Mouse (Mus musculus) neural tube, embryonic 11.5 days (tissue): ENCODE data around the gene Mapk6. TPM values are rescaled to one million over a fixed set of nuclear protein-coding genes. Genes with fewer than 3 reads are reported as not detected.

Experiments used
- ATAC-seq: fragments of 200-750 bp; cut with Nextera tagmentation; 2 replicates; pipeline ENCODE4 v1.8.0; 2017; ENCODE audit warnings: moderate number of reproducible peaks, mild to moderate bottlenecking, moderate TSS enrichment, moderate library complexity; ENCODE audit not compliant: insufficient read depth, low FRiP score, low TSS enrichment
- DNase-seq: peaks from one replicate; pipeline ENCODE4 v3.0.0-alpha.2; 2015; ENCODE audit warnings: low spot score
- H3K27ac ChIP-seq: fragments of 300-500 bp; sonication (generic); 2 replicates; pipeline ENCODE4 v1.5.1; 2014; ENCODE audit warnings: low read depth, mild to moderate bottlenecking, low read length
- H3K27me3 ChIP-seq: fragments of 300-500 bp; sonication (generic); 2 replicates; pipeline ENCODE4 v1.6.1; 2014; ENCODE audit warnings: mild to moderate bottlenecking, low read length, mixed read lengths; ENCODE audit not compliant: control insufficient read depth, insufficient read depth
- H3K36me3 ChIP-seq: fragments of 300-500 bp; sonication (generic); 2 replicates; pipeline ENCODE4 v1.6.1; 2014; ENCODE audit warnings: mild to moderate bottlenecking, low read length, moderate library complexity, mixed read lengths; ENCODE audit not compliant: control insufficient read depth, insufficient read depth
- H3K4me1 ChIP-seq: fragments of 300-500 bp; sonication (generic); 2 replicates; pipeline ENCODE4 v1.6.1; 2014; ENCODE audit warnings: low read length, mixed read lengths; ENCODE audit not compliant: control insufficient read depth, insufficient read depth
- H3K4me2 ChIP-seq: fragments of 300-500 bp; sonication (generic); 2 replicates; pipeline ENCODE4 v1.6.1; 2014; ENCODE audit warnings: low read depth, mild to moderate bottlenecking, moderate library complexity
- H3K4me3 ChIP-seq: fragments of 300-500 bp; sonication (generic); 2 replicates; pipeline ENCODE4 v1.5.1; 2014; ENCODE audit warnings: low read depth, low read length
- H3K9ac ChIP-seq: fragments of 300-500 bp; sonication (generic); 2 replicates; pipeline ENCODE4 v1.6.1; 2014; ENCODE audit warnings: mild to moderate bottlenecking, low read length
- H3K9me3 ChIP-seq: fragments of 300-500 bp; sonication (generic); 2 replicates; pipeline ENCODE4 v1.6.1; 2016; ENCODE audit warnings: low read length; ENCODE audit not compliant: control insufficient read depth
- WGBS: fragments of 180-500 bp; shearing (Covaris S2); extraction: QIAGEN DNeasy Blood & Tissue Kit; methylation state at CpG from one replicate; pipeline ENCODE4 v1.1.7; 2014; 5-methylcytosine and 5-hydroxymethylcytosine counted together
- polyA plus RNA-seq: library from polyadenylated mRNA; unstranded; fragments of >200 nt; fragmentation: Nextera tagmentation; extraction: Ambion mirVana; gene quantifications from 2 replicates; pipeline ENCODE4 v1.2.1, GENCODE M21; 2014

Gene Mapk6
- polyA plus RNA-seq, 1 experiment from 2014 or later = 213 TPM

DNA sequence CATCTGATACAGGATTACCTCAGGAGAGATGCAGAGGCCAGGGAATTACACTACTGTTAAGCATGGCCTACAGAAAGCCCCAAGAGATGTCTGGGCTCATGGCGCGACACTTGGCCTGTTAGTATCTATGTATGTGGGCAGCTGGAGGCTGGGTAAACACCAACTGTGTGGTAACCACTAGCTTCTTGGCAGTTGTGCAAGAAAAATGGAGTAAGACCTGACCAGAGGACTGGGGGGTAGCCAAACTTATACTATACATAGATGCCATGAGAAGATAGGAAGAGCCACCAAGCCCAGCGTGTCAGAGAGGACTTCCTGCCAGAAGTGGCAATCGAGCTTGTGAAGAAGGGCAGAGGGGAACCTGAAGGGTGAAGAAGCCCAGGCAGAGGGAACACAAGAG is 47.6 kb downstream of the Mapk6 start:
- WGBS = 92% methylated on average over 4 of the region's 4 CpGs
- no peak for ATAC-seq

DNA sequence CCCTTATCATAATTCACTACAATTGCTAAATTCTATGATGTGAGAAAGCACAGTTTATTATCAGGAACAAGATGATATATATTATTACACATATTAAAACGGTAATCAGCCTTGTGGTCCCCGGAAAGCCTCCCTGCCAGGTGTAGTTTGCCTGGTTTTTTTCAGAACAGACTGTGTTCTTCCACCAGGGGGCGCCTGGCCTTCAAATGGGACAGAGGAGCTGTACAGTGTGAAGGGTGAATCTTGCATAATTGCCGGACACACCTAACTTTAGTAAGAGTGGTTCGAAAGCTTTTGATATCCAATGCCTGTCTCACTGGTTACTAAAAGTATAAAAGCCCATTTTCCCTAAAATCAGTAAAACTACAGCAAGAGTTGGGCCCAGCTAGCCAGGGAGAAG is 48.1 kb downstream of the Mapk6 start:
- ATAC-seq = peak; percentile 38; the same call in 1 of the 2 replicates
- peak; percentile 57 for DNase-seq
- Histone ChIP-seq H3K4me3 (no peak overlapping the region), H3K27me3 (no peaks in the 10 kb centered on the region), H3K4me2 (no peak overlapping the region), H3K9ac (no peak overlapping the region), H3K36me3 (no peaks in the 10 kb centered on the region), H3K27ac (no peak overlapping the region), H3K4me1 (no peaks in the 10 kb centered on the region), H3K9me3 (no peaks in the 10 kb centered on the region)
- WGBS = 46% methylated on average over 5 of the region's 5 CpGs

More for the DNA sequence above, 47.6 kb downstream of the Mapk6 start:
- H3K4me3 ChIP-seq = no peak overlapping the region
- H3K9me3 ChIP-seq = no peaks in the 10 kb centered on the region
- H3K27me3 ChIP-seq = no peaks in the 10 kb centered on the region
- DNase-seq = no peak
- H3K36me3 ChIP-seq = no peaks in the 10 kb centered on the region
- no peak overlapping the region for H3K4me2 ChIP-seq
- no peak overlapping the region for H3K27ac ChIP-seq
- no peaks in the 10 kb centered on the region for H3K4me1 ChIP-seq
- no peak overlapping the region for H3K9ac ChIP-seq

DNA sequence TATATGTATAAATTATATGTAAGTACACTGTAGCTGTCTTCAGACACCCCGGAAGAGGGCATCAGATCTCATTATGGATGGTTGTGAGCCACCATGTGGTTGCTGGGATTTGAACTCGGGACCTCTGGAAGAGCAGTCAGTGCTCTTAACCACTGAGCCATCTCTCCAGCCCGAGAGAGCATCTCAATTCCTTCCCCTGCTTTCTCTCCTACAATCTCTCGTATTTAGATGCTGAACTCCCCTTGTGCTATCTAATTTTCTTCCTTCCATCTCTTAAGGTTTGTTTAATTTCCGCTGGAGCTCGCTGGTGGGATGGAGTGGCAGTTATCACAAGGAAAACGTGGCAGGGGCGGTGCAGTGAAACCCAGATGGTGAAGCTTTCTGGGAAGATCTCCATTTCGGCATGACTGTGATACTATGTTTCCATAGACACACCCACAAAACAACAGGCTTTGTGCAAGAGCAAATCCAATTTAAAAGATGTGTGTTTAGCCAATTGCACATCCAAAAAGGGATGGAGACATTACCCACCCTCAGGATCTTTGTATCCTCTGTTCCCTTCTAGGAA is 52.6 kb downstream of the Mapk6 start:
- Histone ChIP-seq H3K9me3 (no peaks in the 10 kb centered on the region), H3K4me1 (no peaks in the 10 kb centered on the region), H3K36me3 (no peaks in the 10 kb centered on the region), H3K27me3 (no peaks in the 10 kb centered on the region), H3K4me3 (no peak overlapping the region), H3K27ac (no peak overlapping the region), H3K4me2 (no peak overlapping the region), H3K9ac (no peak overlapping the region)
- ATAC-seq (no peak), DNase-seq (no peak)
- WGBS = 80% methylated on average over 9 of the region's 9 CpGs

DNA sequence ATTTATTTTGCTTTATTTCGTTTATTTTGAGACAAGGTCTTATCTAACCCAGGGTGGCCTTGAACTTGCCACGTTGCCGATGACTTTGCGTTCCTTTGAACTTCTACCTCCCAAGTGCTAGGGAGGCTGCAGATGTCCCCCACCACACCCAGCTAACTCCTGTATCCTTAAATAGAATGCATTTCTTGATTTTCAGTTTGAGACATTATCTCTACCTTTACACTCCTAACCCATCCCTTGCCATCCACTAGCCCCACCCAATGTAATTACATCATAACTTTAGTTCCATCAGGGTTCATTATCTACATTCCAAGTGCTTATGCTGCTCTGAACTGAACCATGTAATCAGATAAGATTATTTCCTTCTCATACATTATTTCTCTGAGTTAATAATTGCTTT is 54.0 kb downstream of the Mapk6 start:
- Histone ChIP-seq H3K9ac (no peak overlapping the region), H3K4me3 (no peak overlapping the region), H3K36me3 (no peaks in the 10 kb centered on the region), H3K4me1 (no peaks in the 10 kb centered on the region), H3K4me2 (no peak overlapping the region), H3K9me3 (no peaks in the 10 kb centered on the region), H3K27me3 (no peaks in the 10 kb centered on the region), H3K27ac (no peak overlapping the region)
- 89% methylated on average over 4 of the region's 4 CpGs for WGBS
- no peak for ATAC-seq
- no peak for DNase-seq

DNA sequence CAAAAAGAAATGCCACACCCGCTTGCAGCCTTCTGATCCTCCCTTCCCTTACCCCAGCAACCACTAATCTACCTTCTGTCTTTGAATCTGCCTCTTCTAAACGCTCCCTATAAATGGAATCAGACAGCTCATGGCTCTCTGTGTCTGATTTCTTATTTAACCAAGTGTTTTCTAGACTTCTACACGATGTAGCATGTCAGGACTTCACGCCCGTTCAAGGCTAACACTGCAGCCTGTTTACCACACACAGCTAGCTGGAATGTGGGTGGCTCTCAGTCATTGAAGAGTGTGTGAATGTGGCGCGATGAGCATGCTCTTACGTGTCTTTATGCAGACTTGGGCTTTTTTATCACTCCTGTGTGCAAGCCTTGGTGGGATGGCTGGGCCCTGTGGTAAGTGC is 56.7 kb downstream of the Mapk6 start:
- no peaks in the 10 kb centered on the region for H3K9me3 ChIP-seq
- H3K27ac ChIP-seq = no peak overlapping the region
- no peak overlapping the region for H3K4me2 ChIP-seq
- no peaks in the 10 kb centered on the region for H3K4me1 ChIP-seq
- H3K4me3 ChIP-seq = no peak overlapping the region
- WGBS = 77% methylated on average over 8 of the region's 8 CpGs
- H3K9ac ChIP-seq = no peak overlapping the region
- no peaks in the 10 kb centered on the region for H3K36me3 ChIP-seq
- DNase-seq (no peak), ATAC-seq (no peak)
- no peaks in the 10 kb centered on the region for H3K27me3 ChIP-seq

DNA sequence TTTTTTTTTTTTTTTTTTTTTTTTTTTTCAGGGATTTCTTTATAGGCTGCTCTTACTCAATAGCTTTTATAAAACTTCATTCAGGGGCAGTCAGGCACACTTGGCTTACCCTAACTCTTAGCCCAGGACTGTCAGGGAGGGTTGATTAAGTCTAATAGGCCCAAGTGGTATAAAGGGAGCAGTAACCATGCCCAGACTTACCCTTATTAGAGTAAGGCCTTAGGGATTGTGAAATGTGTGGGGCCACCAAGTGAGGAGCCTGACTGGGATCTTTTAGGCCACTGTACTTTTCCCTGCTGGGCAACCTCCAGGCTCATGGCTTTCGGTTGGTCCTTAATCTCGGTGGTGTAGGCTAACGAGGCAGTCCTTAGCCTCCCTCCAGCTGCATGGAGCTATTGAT is 61.2 kb downstream of the Mapk6 start:
- Histone ChIP-seq H3K27me3 (no peaks in the 10 kb centered on the region), H3K4me1 (no peaks in the 10 kb centered on the region), H3K27ac (no peak overlapping the region), H3K9me3 (no peaks in the 10 kb centered on the region), H3K36me3 (no peaks in the 10 kb centered on the region), H3K9ac (no peak overlapping the region), H3K4me2 (no peak overlapping the region), H3K4me3 (no peak overlapping the region)
- WGBS = 86% methylated on average over 3 of the region's 3 CpGs
- ATAC-seq = no peak
- no peak for DNase-seq

DNA sequence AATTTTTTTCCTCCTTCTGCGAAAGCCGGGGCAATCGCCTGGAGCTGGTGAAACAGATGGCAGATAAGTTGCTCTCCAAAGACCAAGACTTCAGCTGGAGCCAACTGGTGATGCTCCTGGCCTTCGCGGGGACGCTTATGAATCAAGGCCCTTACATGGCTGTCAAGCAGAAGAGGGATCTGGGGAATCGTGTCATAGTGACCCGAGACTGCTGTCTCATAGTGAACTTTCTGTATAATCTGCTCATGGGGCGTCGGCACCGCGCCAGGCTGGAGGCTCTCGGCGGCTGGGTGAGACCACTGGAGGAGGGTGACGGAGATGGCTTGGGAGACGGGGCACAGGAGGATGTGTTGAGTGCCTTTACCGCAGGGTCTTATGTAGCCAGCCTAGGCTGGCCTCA is 61.7 kb downstream of the Mapk6 start:
- no peaks in the 10 kb centered on the region for H3K9me3 ChIP-seq
- no peak for ATAC-seq
- no peak overlapping the region for H3K4me3 ChIP-seq
- no peak overlapping the region for H3K4me2 ChIP-seq
- H3K27ac ChIP-seq = no peak overlapping the region
- no peaks in the 10 kb centered on the region for H3K4me1 ChIP-seq
- no peak for DNase-seq
- no peak overlapping the region for H3K9ac ChIP-seq
- H3K27me3 ChIP-seq = no peaks in the 10 kb centered on the region
- 90% methylated on average over 17 of the region's 17 CpGs for whole genome bisulfite sequencing
- no peaks in the 10 kb centered on the region for H3K36me3 ChIP-seq

DNA sequence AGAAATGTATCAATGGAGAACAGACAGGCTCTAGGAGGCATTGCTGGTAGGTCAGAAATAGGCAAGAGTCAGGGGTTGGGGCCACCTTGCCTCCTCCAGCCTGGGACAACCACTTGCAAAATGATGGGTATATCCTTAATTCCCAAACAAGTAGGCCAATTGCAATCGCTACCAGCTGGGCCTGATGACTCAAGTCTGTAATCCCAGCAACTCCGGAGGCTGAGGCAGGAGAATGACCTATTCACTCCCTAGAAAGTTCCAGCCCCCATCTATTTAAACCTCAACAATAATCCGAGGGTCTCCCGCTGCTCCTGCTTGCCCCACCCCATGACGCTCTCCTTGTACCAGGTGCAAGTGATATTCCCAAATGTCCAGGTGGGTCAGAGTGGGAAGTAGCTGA is 62.3 kb downstream of the Mapk6 start, which contains the start of gene Bcl2l10:
TSS of gene Bcl2l10 (plus strand) at position 301 of the 400 bp plus-strand sequence.
- H3K36me3 ChIP-seq = no peaks in the 10 kb centered on the region
- no peaks in the 10 kb centered on the region for H3K4me1 ChIP-seq
- ATAC-seq = no peak
- WGBS = 94% methylated on average over 5 of the region's 5 CpGs
- H3K27me3 ChIP-seq = no peaks in the 10 kb centered on the region
- H3K27ac ChIP-seq = no peak within 1 kb of the TSS
- no peak within 1 kb of the TSS for H3K9ac ChIP-seq
- DNase-seq = no peak
- H3K4me2 ChIP-seq = no peak within 1 kb of the TSS
- H3K9me3 ChIP-seq = no peaks in the 10 kb centered on the region
- H3K4me3 ChIP-seq = no peak within 1 kb of the TSS

DNA sequence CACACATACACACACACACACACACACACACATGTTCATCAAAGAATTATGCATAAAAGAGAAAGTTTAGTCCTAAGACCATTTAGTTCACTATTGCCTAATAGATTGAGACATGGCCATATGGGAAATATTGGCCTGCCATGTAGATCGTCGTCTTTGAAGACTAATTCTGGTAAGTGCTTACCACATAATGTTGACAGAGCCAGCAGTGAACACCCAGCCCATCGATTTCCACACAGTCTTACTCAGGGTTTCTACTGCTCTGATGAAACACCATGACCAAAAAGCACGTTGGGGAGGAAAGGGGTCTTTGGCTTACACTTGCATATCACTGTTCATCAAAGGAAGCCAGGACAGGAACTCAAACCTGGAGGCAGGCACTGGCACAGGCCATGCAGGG is 67.4 kb downstream of the Mapk6 start:
- H3K27ac ChIP-seq = no peak overlapping the region
- DNase-seq (no peak), ATAC-seq (no peak)
- peaks cover 2% of the 10 kb centered on the region for H3K36me3 ChIP-seq
- H3K4me3 ChIP-seq = no peak overlapping the region
- H3K4me1 ChIP-seq = no peaks in the 10 kb centered on the region
- H3K9me3 ChIP-seq = no peaks in the 10 kb centered on the region
- no peaks in the 10 kb centered on the region for H3K27me3 ChIP-seq
- 85% methylated on average over 4 of the region's 4 CpGs for WGBS
- no peak overlapping the region for H3K9ac ChIP-seq
- H3K4me2 ChIP-seq = no peak overlapping the region
